Mouse (Mus musculus) ES-E14 (cell line): ENCODE data around the gene Foxl1.

Experiments used
- CHD2 ChIP-seq: IDR thresholded peaks from 2 replicates; pipeline ENCODE4 v1.6.1; 2014; ENCODE audit warnings: mild to moderate bottlenecking, low read depth, low read length, inconsistent platforms
- MAFK ChIP-seq: IDR thresholded peaks from 2 replicates; pipeline ENCODE4 v1.6.1; 2014; ENCODE audit warnings: mild to moderate bottlenecking, low read depth, low read length, inconsistent platforms; ENCODE audit not compliant: insufficient read depth
- ZC3H11A ChIP-seq: IDR thresholded peaks from 2 replicates; pipeline ENCODE4 v1.6.1; 2012; ENCODE audit warnings: low read depth, mild to moderate bottlenecking, inconsistent platforms, low read length, borderline replicate concordance
- ZNF384 ChIP-seq: IDR thresholded peaks from 2 replicates; pipeline ENCODE4 v1.6.1; 2012; ENCODE audit warnings: low read depth, low read length, inconsistent platforms

DNA sequence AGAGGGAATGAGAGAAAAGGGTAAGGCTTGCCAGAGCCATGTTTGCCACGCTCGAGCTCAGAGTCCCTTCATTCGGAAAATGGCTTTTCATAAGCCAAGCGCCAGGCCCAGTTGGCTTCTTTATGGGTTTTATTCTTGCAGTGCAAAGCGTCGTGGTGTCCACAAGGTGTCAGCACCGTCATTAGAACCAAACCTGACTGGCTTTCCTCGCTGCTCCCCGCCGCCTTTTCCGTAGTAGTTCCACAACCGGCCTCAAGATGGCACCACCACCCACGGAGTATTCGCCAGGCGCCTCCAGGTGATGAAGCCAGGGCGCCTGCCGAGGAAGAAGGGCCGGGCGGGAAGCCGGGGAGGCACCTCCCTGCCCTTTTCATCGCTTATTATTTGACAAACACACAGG is 14.5 kb upstream of the Foxl1 start:
- TF ChIP-seq CHD2 = no peak
- no peak for TF ChIP-seq ZNF384
- peak; percentile 98 for TF ChIP-seq ZC3H11A
- TF ChIP-seq MAFK = no peak
